Mouse (Mus musculus): ENCODE results near the gene Gna12. TPM values are rescaled to one million over a fixed set of nuclear protein-coding genes. Genes with fewer than 3 reads are reported as not detected.

Gna12 gene
- polyA plus RNA-seq, 1 experiment from 2014 or later = 11.4 TPM

DNA sequence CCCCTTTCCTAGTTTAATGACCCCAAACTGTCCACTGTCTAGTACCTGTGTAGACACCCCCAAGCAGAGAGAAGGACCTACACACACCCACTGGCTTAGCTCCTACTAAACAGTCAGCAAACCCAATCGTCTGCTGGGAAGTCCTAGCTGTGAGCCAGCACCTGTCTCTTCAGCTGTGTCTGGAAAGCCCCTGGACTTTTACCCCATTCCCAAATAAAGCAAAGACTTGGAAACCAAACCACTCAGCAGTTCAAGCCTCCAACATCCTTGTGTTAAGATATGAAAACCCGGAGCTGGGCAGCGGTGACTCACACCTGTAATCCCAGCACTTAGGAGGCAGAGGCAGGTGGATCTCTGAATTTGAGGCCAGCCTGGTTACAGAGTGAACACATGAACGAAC, 63.7 kb downstream of the Gna12 start:
- 92% methylated on average over 4 of the region's 4 CpGs for WGBS
- peaks cover 18% of the 10 kb centered on the region for H3K36me3 ChIP-seq (replicated peaks)
- H3K27me3 ChIP-seq (replicated peaks; ENCODE audit: low read depth, poor library complexity, severe bottlenecking) = no peaks in the 10 kb centered on the region
- no peak overlapping the region for H3K4me3 ChIP-seq
- no peaks in the 10 kb centered on the region for H3K9me3 ChIP-seq
- DNase-seq (ENCODE audit: low spot score) = no peak
- H3K27ac ChIP-seq (replicated peaks) = no peak overlapping the region
- H3K4me1 ChIP-seq = peaks cover 25% of the 10 kb centered on the region

DNA sequence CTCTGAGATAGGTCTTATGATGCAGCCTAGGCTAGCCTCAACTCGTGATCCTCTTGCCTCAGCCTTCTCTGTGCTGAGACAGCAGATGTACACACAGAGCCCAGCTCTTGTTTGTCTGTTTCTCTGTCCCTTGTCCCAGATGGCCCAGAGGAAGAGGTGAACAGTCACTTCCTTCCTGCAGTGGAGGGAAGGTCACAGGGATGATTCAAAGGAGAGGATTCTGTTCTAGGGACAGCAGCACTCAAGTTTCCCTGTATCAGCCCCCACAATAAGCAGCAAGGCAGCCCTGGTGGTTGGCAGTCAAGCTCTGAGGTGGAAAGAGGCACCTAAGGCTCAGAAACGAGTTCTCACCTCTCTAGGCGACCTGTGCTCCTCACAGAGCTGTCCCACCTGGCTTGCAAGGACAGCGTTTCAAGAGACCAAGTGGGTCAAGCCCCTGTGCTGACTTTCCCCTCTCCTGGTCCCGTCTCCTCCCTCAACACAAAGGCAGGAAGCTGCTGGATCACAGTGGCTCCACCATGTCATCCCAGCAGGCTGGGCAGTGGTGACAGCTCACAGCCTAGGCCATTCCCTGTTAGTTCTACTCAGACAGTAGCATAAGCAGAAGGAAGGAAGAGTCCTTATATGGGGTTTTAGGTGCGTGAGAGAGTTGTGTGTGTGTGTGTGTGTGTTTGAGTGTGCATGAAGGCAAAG, 65.2 kb downstream of the Gna12 start:
- H3K36me3 ChIP-seq (replicated peaks) = peaks cover 33% of the 10 kb centered on the region
- DNase-seq (ENCODE audit: low spot score) = no peak
- no peak overlapping the region for H3K4me3 ChIP-seq
- 69% methylated on average over 6 of the region's 6 CpGs for WGBS
- H3K27me3 ChIP-seq (replicated peaks; ENCODE audit: low read depth, poor library complexity, severe bottlenecking) = no peaks in the 10 kb centered on the region
- no peaks in the 10 kb centered on the region for H3K9me3 ChIP-seq
- 0 out of 2 replicates have a peak overlapping the region, but pooled peaks have one; percentile 27 for H3K27ac ChIP-seq (replicated peaks)
- H3K4me1 ChIP-seq = peaks cover 18% of the 10 kb centered on the region

DNA sequence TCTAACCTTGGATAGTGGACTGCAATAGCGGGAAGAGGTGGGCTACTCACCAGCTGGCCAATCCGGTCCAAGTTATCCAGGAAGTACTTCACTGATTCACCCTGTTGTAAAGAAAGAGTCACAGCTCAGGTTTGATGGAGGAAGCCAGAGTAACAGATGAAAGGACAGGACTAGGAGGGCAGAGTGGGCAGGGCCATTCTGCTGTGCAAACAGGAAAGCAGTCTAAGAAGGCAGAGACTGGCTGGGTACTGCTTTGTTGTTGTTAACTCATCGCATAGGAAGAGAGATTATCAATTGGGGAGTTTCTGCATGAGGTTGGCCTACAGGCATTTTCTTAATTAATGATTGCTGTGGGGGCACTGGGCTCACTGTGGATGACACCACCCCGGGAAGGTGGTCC, 67.7 kb downstream of the Gna12 start:
- Histone ChIP-seq H3K4me1 (peaks cover under 1% of the 10 kb centered on the region), H3K9me3 (no peaks in the 10 kb centered on the region), H3K27ac (replicated peaks) (no peak overlapping the region), H3K27me3 (replicated peaks; ENCODE audit: low read depth, poor library complexity, severe bottlenecking) (no peaks in the 10 kb centered on the region), H3K36me3 (replicated peaks) (peaks cover 54% of the 10 kb centered on the region), H3K4me3 (no peak overlapping the region)
- no peak for DNase-seq (ENCODE audit: low spot score)
- WGBS = 91% methylated on average over 4 of the region's 4 CpGs

DNA sequence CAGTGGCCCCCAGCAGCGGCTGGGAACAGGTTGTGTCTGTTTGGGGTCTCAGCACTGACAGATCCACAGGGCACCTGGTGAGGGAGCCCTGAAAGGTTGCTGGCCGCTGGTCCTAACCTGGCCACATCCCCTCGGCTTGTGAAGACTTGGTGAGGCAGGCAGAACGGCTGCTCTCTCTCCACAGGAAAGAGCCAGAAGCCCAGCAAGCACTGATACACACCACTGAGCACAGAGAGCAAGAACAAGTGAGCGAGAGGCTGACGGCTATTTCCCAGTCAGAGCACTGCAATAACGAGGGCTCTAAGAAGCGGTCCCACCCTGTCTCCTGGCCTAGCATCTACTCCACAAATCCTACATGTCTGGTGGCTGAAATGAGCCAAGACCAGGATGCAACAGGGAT, 71.4 kb downstream of the Gna12 start:
- H3K36me3 ChIP-seq (replicated peaks) = peaks cover 60% of the 10 kb centered on the region
- WGBS = 80% methylated on average over 8 of the region's 8 CpGs

DNA sequence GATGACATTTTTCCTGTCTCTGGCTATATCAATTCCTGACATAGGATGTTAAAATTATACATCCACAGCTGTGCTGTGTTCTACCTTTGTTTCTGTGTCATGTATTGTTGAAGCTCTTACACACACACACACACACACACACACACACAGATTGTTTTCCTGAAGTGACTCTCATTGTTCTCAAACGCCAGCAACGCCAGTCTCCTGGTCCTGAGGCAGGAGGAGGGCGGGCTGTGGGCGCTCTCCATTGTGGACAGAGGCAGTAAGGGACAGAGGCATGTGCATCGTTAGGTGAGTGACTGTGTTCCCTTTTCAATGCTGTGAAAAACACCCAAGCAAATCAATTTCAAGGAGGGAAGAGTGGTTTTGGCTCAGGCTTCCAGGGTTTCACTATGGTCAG, 77.0 kb downstream of the Gna12 start:
- peaks cover 15% of the 10 kb centered on the region for H3K36me3 ChIP-seq (replicated peaks)
- no peak for DNase-seq (ENCODE audit: low spot score)
- peaks cover 6% of the 10 kb centered on the region; the same call in 1 of the 2 replicates for H3K9me3 ChIP-seq
- 76% methylated on average over 5 of the region's 5 CpGs for WGBS
- H3K4me3 ChIP-seq = no peak overlapping the region
- no peaks in the 10 kb centered on the region for H3K27me3 ChIP-seq (replicated peaks; ENCODE audit: low read depth, poor library complexity, severe bottlenecking)
- peaks cover 16% of the 10 kb centered on the region for H3K4me1 ChIP-seq
- no peak overlapping the region for H3K27ac ChIP-seq (replicated peaks)

More for the DNA sequence above, 71.4 kb downstream of the Gna12 start:
- 0 out of 2 replicates have a peak, but pooled peaks cover 8% of the 10 kb centered on the region for H3K4me1 ChIP-seq
- DNase-seq (ENCODE audit: low spot score) = no peak
- no peak overlapping the region for H3K27ac ChIP-seq (replicated peaks)
- H3K27me3 ChIP-seq (replicated peaks; ENCODE audit: low read depth, poor library complexity, severe bottlenecking) = no peaks in the 10 kb centered on the region
- no peak overlapping the region for H3K4me3 ChIP-seq
- no peaks in the 10 kb centered on the region for H3K9me3 ChIP-seq

DNA sequence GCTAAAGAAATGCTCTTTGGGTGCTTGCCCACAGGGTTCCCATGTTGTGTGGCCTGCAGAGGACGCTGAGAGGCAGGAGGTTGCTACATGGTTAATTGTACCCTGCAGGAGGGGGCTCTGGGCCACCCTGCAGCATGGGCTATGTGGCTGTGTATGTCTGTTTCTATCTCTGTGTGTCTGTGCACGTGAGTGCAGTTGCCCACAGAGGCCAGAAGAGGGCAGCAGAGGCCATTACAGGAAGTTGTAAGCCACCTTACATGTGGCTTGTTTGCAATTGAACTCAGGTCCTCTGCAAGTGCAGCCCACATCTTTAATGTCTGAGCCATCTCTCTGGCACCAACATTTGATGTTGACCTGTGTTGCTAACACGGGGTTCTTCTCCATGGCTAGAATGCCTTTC, 77.6 kb downstream of the Gna12 start:
- H3K27me3 ChIP-seq (replicated peaks; ENCODE audit: low read depth, poor library complexity, severe bottlenecking) = no peaks in the 10 kb centered on the region
- no peak for DNase-seq (ENCODE audit: low spot score)
- WGBS = 92% methylated on average over 3 of the region's 3 CpGs
- H3K36me3 ChIP-seq (replicated peaks) = peaks cover 10% of the 10 kb centered on the region
- H3K4me3 ChIP-seq = no peak overlapping the region
- H3K27ac ChIP-seq (replicated peaks) = no peak overlapping the region
- H3K4me1 ChIP-seq = peaks cover 16% of the 10 kb centered on the region
- peaks cover 6% of the 10 kb centered on the region; the same call in 1 of the 2 replicates for H3K9me3 ChIP-seq

DNA sequence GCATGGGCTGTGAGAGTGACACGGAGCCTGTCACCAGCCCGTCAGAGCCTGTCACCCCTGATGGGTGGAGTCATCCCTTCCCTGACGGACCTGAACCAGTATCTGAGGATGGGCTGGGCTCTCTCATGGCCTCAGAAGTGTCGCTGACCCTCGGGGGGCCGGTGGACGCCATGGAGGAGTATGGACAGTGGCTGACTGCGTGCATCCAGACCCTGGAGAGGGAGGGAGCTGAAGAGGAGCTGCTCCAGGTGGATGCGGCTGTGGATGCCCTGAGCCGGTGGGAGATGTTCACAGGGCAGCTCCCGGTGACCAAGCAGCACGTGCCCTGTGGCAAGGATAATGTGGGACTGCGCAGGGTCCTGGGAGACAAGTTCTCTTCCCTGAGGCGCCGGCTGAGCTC, 78.2 kb downstream of the Gna12 start:
- H3K4me1 ChIP-seq = peaks cover 16% of the 10 kb centered on the region
- 91% methylated on average over 15 of the region's 15 CpGs for WGBS
- no peak overlapping the region for H3K27ac ChIP-seq (replicated peaks)
- H3K27me3 ChIP-seq (replicated peaks; ENCODE audit: low read depth, poor library complexity, severe bottlenecking) = no peaks in the 10 kb centered on the region
- H3K36me3 ChIP-seq (replicated peaks) = 0 out of 2 replicates have a peak, but pooled peaks cover 6% of the 10 kb centered on the region
- H3K9me3 ChIP-seq = peaks cover 6% of the 10 kb centered on the region; the same call in 1 of the 2 replicates
- no peak overlapping the region for H3K4me3 ChIP-seq
- no peak for DNase-seq (ENCODE audit: low spot score)

DNA sequence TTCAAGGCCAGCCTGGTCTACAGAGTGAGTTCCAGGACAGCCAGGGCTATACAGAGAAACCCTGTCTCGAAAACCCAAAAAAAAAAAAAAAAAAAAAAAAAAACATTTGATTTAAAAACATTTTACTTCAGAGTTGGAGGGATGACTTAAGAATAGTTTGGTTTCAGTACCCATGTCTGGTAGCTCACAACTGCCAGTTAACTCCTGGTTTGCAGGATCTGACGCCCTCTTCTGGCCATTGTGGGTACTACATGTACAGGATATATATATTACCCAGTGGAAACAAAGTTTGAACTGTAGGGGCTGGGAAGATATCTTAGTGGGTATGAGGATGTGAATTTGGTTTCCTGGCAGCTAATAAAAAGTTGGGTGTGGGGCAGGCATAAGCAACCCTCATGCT, 79.3 kb downstream of the Gna12 start:
- 0 out of 2 replicates have a peak, but pooled peaks cover 3% of the 10 kb centered on the region for H3K36me3 ChIP-seq (replicated peaks)

DNA sequence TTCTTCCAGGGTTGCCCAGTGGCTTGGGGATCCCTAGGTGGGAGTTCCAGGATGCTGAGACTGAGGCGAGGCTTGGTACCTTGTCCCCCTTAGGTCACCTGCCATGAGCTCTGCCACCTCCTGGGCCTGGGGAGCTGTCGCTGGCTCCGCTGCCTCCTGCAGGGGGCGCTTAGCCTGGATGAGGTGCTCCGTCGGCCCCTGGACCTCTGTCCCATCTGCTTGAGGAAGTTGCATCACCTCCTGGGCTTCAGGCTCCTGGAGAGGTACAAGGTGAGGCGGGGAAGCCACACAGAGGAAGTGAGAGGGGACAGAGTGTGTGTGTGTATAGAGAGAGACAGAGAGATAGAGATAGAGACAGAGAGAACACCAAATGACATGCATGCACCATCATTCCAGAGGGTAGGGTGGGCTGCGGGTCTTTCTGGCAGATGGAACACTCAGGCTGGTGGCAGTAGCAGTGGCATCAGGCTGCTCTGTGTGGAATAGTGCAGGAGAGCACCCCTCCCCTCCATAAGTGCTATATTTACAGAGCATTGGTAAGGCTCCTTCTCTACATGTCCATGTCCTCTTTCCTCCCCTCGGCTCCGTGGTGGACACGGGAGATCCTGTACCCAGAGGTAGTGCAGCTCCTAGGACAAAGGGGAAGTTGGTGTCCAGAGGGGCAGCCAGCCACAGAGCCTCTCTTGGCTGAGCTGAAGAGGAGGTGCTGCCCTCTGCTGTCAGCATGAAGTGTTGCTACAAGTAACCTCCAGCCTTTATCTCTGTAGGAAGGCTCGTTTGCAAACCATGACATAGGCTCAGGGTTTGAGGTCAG, 81.0 kb downstream of the Gna12 start:
- WGBS = 17% methylated on average over 12 of the region's 12 CpGs

More for the DNA sequence above, 79.3 kb downstream of the Gna12 start:
- Histone ChIP-seq H3K4me3 (no peak overlapping the region), H3K27me3 (replicated peaks; ENCODE audit: low read depth, poor library complexity, severe bottlenecking) (no peaks in the 10 kb centered on the region), H3K4me1 (peaks cover 8% of the 10 kb centered on the region), H3K27ac (replicated peaks) (no peak overlapping the region), H3K9me3 (peaks cover 6% of the 10 kb centered on the region; the same call in 1 of the 2 replicates)
- DNase-seq (ENCODE audit: low spot score) = no peak
- WGBS = 1% methylated on average over 1 of the region's 2 CpGs

DNA sequence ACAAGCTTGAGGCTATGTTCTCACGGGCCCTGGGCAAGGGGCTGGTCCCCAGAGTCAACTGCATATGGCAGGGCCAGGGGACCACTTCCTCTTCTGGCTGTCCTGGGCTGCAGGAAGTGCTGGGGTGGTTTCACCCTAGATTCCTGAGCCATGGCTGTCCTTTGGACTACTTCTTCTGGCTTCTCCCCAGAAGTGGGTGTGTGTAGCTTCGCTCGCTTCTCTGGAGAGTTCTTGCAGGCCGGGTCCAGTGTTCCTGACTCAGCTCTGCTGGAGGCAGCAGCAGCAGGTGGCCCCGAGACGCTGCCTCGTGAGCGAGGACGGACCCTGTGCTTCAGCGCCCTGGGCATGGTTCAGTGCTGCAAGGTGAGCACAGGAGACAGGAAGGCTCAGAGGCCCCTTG, 81.8 kb downstream of the Gna12 start:
- H3K9me3 ChIP-seq = peaks cover 6% of the 10 kb centered on the region; the same call in 1 of the 2 replicates
- H3K4me3 ChIP-seq = no peak overlapping the region
- 84% methylated on average over 10 of the region's 10 CpGs for WGBS
- H3K27ac ChIP-seq (replicated peaks) = peak overlapping the region; percentile 87; the same call in 1 of the 2 replicates
- H3K36me3 ChIP-seq (replicated peaks) = 0 out of 2 replicates have a peak, but pooled peaks cover 3% of the 10 kb centered on the region
- no peak for DNase-seq (ENCODE audit: low spot score)
- H3K27me3 ChIP-seq (replicated peaks; ENCODE audit: low read depth, poor library complexity, severe bottlenecking) = no peaks in the 10 kb centered on the region
- peaks cover 7% of the 10 kb centered on the region for H3K4me1 ChIP-seq

More for the DNA sequence above, 81.0 kb downstream of the Gna12 start:
- peaks cover 6% of the 10 kb centered on the region; the same call in 1 of the 2 replicates for H3K9me3 ChIP-seq
- H3K4me1 ChIP-seq = peaks cover 7% of the 10 kb centered on the region
- peak overlapping the region; percentile 50 for H3K4me3 ChIP-seq
- peak; percentile 81 for DNase-seq (ENCODE audit: low spot score)
- 0 out of 2 replicates have a peak, but pooled peaks cover 3% of the 10 kb centered on the region for H3K36me3 ChIP-seq (replicated peaks)
- H3K27me3 ChIP-seq (replicated peaks; ENCODE audit: low read depth, poor library complexity, severe bottlenecking) = no peaks in the 10 kb centered on the region
- H3K27ac ChIP-seq (replicated peaks) = peak overlapping the region; percentile 87

DNA sequence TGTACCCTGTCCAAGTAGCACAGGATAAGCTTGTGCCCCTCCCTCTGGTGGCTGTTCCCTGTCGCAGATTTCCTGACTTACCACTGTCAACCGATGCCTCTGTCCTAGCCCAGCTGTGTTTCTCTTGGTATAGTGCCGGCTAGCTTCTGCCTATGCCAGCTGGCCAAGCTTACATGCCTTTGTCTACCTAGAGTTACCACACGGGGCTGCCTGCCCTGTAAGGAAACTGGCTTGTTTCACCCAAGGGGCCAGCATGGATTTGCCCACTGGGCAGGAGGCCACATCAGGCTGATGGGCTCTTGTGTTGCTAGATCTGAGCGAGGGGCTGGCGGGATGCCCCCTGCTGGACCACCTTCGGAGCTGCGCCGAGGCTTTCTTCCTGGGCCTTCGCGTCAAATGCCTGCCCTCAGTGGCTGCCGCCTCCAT, 86.5 kb downstream of the Gna12 start:
- Histone ChIP-seq H3K9me3 (no peaks in the 10 kb centered on the region), H3K27me3 (replicated peaks; ENCODE audit: low read depth, poor library complexity, severe bottlenecking) (no peaks in the 10 kb centered on the region), H3K36me3 (replicated peaks) (no peaks in the 10 kb centered on the region), H3K27ac (replicated peaks) (no peak overlapping the region), H3K4me3 (no peak overlapping the region), H3K4me1 (peaks cover 5% of the 10 kb centered on the region; the same call in 1 of the 2 replicates)
- 28% methylated on average over 12 of the region's 12 CpGs for WGBS
- peak; percentile 32 for DNase-seq (ENCODE audit: low spot score)

DNA sequence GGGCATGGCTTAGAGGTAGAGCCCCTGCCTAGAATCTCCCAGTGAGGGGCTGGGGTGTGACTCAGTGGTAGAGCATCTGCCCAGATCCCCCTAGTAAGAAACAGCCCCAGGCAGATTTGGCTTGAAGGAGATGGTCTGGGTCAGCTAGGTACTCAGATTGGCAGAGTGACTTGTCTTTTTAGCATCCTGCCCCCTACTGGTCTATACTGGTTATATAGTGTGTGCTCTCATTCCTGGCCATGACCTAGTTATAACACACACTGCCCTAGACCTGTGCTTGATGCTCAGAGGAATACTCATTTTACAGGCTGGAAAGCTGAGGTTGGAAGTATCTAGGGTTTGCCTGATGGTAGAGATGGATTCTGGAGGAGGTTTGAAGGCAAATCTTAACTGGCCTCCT, 88.4 kb downstream of the Gna12 start:
- no peak overlapping the region for H3K4me3 ChIP-seq
- H3K36me3 ChIP-seq (replicated peaks) = no peaks in the 10 kb centered on the region
- peaks cover 8% of the 10 kb centered on the region; the same call in 1 of the 2 replicates for H3K4me1 ChIP-seq
- H3K9me3 ChIP-seq = no peaks in the 10 kb centered on the region
- no peak overlapping the region for H3K27ac ChIP-seq (replicated peaks)
- no peak for DNase-seq (ENCODE audit: low spot score)
- peaks cover 11% of the 10 kb centered on the region for H3K27me3 ChIP-seq (replicated peaks; ENCODE audit: low read depth, poor library complexity, severe bottlenecking)

Measured in embryonic facial prominence, embryonic 10.5 days (tissue).